Mouse (Mus musculus) liver, embryonic 14.5 days (tissue): ENCODE measurements around the gene Ppm1l. TPM values are rescaled to one million over a fixed set of nuclear protein-coding genes. Genes with fewer than 3 reads are reported as not detected.

Experiments
- ATAC-seq: fragments of 200-750 bp; cut with Nextera tagmentation; 2 replicates; pipeline ENCODE4 v1.8.0; 2017; ENCODE audit warnings: moderate number of reproducible peaks, mild to moderate bottlenecking, moderate library complexity; ENCODE audit not compliant: insufficient read depth
- DNase-seq, 3 experiments: peaks; one replicate each; pipeline ENCODE4 v3.0.0-alpha.2; 2012 to 2013; ENCODE audit warnings: low read depth in 3 of 3, low spot score in 3 of 3
- H3K27ac ChIP-seq: fragments of 300-500 bp; sonication (generic); 2 replicates; pipeline ENCODE4 v1.5.1; 2014; ENCODE audit warnings: moderate library complexity, mild to moderate bottlenecking, control low read depth, inconsistent platforms
- H3K27me3 ChIP-seq: fragments of 300-500 bp; sonication (generic); 2 replicates; pipeline ENCODE4 v1.6.1; 2014; ENCODE audit warnings: mild to moderate bottlenecking, low read length, moderate library complexity; ENCODE audit not compliant: control insufficient read depth, insufficient read depth
- H3K36me3 ChIP-seq: fragments of 300-500 bp; sonication (generic); replicated peaks from 2 replicates; pipeline ENCODE4 v1.6.1; 2014; ENCODE audit warnings: low read depth; ENCODE audit not compliant: control insufficient read depth, insufficient read depth
- H3K4me1 ChIP-seq, 2 experiments: fragments of 200-500 bp in 1 of 2; fragments of 300-500 bp in 1 of 2; sonication (generic) in 1 of 2; replicated peaks; 2 replicates each; pipeline ENCODE4 v1.6.1; 2012 to 2014; ENCODE audit warnings: antibody characterized with exemption in 1 of 2, inconsistent platforms in 1 of 2, low read length in 1 of 2; ENCODE audit not compliant: control insufficient read depth in 2 of 2, insufficient read depth in 2 of 2
- H3K4me2 ChIP-seq: fragments of 300-500 bp; sonication (generic); 2 replicates; pipeline ENCODE4 v1.6.1; 2014; ENCODE audit warnings: low read depth, mild to moderate bottlenecking, control low read depth, moderate library complexity
- H3K4me3 ChIP-seq, 2 experiments: fragments of 200-500 bp in 1 of 2; fragments of 300-500 bp in 1 of 2; sonication (generic) in 1 of 2; 2 replicates each; pipeline ENCODE4 v1.5.1; 2012 to 2014; ENCODE audit warnings: low read depth in 2 of 2, low read length in 2 of 2, mild to moderate bottlenecking in 2 of 2, control low read depth in 1 of 2, inconsistent platforms in 1 of 2, moderate library complexity in 1 of 2; ENCODE audit not compliant: insufficient read depth in 1 of 2
- H3K9ac ChIP-seq: fragments of 300-500 bp; sonication (generic); replicated peaks from 2 replicates; pipeline ENCODE4 v1.6.1; 2014; ENCODE audit warnings: mild to moderate bottlenecking, control low read depth, moderate library complexity
- H3K9me3 ChIP-seq: fragments of 300-500 bp; sonication (generic); 2 replicates; pipeline ENCODE4 v1.6.1; 2016; ENCODE audit warnings: low read length, mixed read lengths; ENCODE audit not compliant: control insufficient read depth
- CTCF ChIP-seq: IDR thresholded peaks from 2 replicates; pipeline ENCODE4 v1.5.1; 2016; ENCODE audit warnings: antibody characterized with exemption, low read depth, control low read depth
- EP300 ChIP-seq: IDR thresholded peaks from 2 replicates; pipeline ENCODE4 v1.6.1; 2016; ENCODE audit warnings: antibody characterized with exemption, low read depth
- WGBS: fragments of 180-500 bp; shearing (Covaris S2); extraction: QIAGEN DNeasy Blood & Tissue Kit; methylation state at CpG from one replicate; pipeline ENCODE4 v1.1.7; 2014; ENCODE audit not compliant: insufficient replicate concordance; 5-methylcytosine and 5-hydroxymethylcytosine counted together
- polyA plus RNA-seq, 2 experiments: library from polyadenylated mRNA; depleted of rRNA in 1 of 2; stranded (reverse) in 1 of 2; unstranded in 1 of 2; fragments of >200 nt; fragmentation: Nextera tagmentation in 1 of 2; extraction: Ambion mirVana in 1 of 2; gene quantifications; 2 replicates each; pipeline versions ENCODE4 v1.2.1 to v1.2.3; 2012 to 2014

Gene Ppm1l
- polyA plus RNA-seq, 2 experiments: 2.4 to 3.7 TPM

GRCm38 (mm10) chr3:69395084-69395483 is 78.4 kb downstream of the Ppm1l start:
- Histone ChIP-seq H3K9ac (no peak overlapping the region), H3K9me3 (no peaks in the 10 kb centered on the region), H3K4me1 (no peaks in the 10 kb centered on the region), H3K4me3 (no peak overlapping the region), H3K36me3 (no peaks in the 10 kb centered on the region), H3K27me3 (no peaks in the 10 kb centered on the region), H3K4me2 (no peak overlapping the region), H3K27ac (no peak overlapping the region)
- TF ChIP-seq EP300: no peak
- peak; percentile 32; the same call in 1 of the 2 replicates for TF ChIP-seq CTCF
- WGBS: 71% methylated on average over 5 of the region's 5 CpGs
- ATAC-seq (no peak), DNase-seq (no peak)

GRCm38 (mm10) chr3:69397733-69398132 is 81.1 kb downstream of the Ppm1l start:
- Histone ChIP-seq H3K4me2 (no peak overlapping the region), H3K4me3 (no peak overlapping the region), H3K9ac (no peak overlapping the region), H3K27me3 (no peaks in the 10 kb centered on the region), H3K27ac (no peak overlapping the region), H3K4me1 (no peaks in the 10 kb centered on the region), H3K9me3 (no peaks in the 10 kb centered on the region), H3K36me3 (no peaks in the 10 kb centered on the region)
- 57% methylated on average over 5 of the region's 5 CpGs for WGBS
- TF ChIP-seq EP300: no peak
- TF ChIP-seq CTCF: peak; percentile 62
- ATAC-seq (no peak), DNase-seq (no peak)

GRCm38 (mm10) chr3:69399336-69399735 is 82.7 kb downstream of the Ppm1l start:
- Histone ChIP-seq H3K9ac (no peak overlapping the region), H3K9me3 (no peaks in the 10 kb centered on the region), H3K27ac (no peak overlapping the region), H3K36me3 (no peaks in the 10 kb centered on the region), H3K4me1 (no peaks in the 10 kb centered on the region), H3K27me3 (no peaks in the 10 kb centered on the region), H3K4me2 (no peak overlapping the region), H3K4me3 (no peak overlapping the region)
- WGBS: 73% methylated on average over 6 of the region's 6 CpGs
- DNase-seq (no peak), ATAC-seq (no peak)
- no peak for TF ChIP-seq EP300
- TF ChIP-seq CTCF: no peak

GRCm38 (mm10) chr3:69403196-69403595 is 86.5 kb downstream of the Ppm1l start:
- Histone ChIP-seq H3K36me3 (no peaks in the 10 kb centered on the region), H3K9me3 (no peaks in the 10 kb centered on the region), H3K9ac (no peak overlapping the region), H3K4me3 (no peak overlapping the region), H3K27me3 (no peaks in the 10 kb centered on the region), H3K27ac (no peak overlapping the region), H3K4me1 (no peaks in the 10 kb centered on the region), H3K4me2 (no peak overlapping the region)
- TF ChIP-seq EP300 (no peak), CTCF (no peak)
- ATAC-seq (no peak), DNase-seq (no peak)
- WGBS: 81% methylated on average over 5 of the region's 5 CpGs

GRCm38 (mm10) chr3:69406210-69406895 is 89.7 kb downstream of the Ppm1l start:
- no peak overlapping the region for H3K27ac ChIP-seq
- no peak for TF ChIP-seq EP300
- no peak for TF ChIP-seq CTCF
- no peak overlapping the region for H3K4me2 ChIP-seq
- H3K36me3 ChIP-seq: no peaks in the 10 kb centered on the region
- H3K4me1 ChIP-seq: no peaks in the 10 kb centered on the region
- ATAC-seq (no peak), DNase-seq (no peak)
- no peaks in the 10 kb centered on the region for H3K9me3 ChIP-seq
- 71% methylated on average over 5 of the region's 5 CpGs for WGBS
- H3K9ac ChIP-seq: no peak overlapping the region
- H3K4me3 ChIP-seq: no peak overlapping the region
- H3K27me3 ChIP-seq: no peaks in the 10 kb centered on the region
